Mouse (Mus musculus) right cerebral cortex, postnatal 36 days (tissue): ENCODE measurements at regions not wholly inside any gene's neighbourhood (a gene's known extent, or its start where the extent isn't known, plus 50 kb on each side); places are given as distances from the start of the nearest gene placed in this dataset.

Source experiments
- DNase-seq, 2 experiments: peaks; one replicate each; pipeline ENCODE4 v3.0.0; 2022; ENCODE audit warnings: low spot score in 2 of 2, mixed read lengths in 1 of 2

GRCm38 (mm10) chr2:166353447-166354111, 198.1 kb upstream of the Sulf2 start:
- no peak for DNase-seq

GRCm38 (mm10) chr2:166351984-166352383, 196.5 kb upstream of the Sulf2 start:
- DNase-seq = no peak

DNA sequence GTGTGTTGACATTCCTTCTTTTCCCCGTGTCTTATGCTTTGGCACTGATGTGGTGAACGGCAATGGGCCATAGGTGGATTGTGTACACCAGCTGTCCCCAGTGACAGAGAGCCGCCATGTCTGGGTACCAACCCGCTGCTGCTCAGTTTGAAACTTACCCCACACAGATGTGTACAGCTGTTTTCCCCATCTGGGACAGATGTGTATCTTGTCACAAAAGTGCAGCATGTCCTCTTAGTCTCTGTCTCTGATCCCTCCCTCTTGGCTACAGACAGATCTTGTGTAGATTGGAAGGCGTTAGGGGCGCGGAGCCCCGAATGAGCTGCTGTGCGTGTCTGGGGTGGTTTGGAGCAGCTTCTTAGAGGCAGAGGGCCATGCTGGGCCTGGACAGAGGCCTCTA, 196.1 kb upstream of the Sulf2 start:
- no peak for DNase-seq

GRCm38 (mm10) chr2:166348654-166349053, 193.2 kb upstream of the Sulf2 start:
- no peak for DNase-seq

- DNase-seq = no peak
Observed at GRCm38 (mm10) chr2:166346421-166347182, 191.1 kb upstream of the Sulf2 start.

GRCm38 (mm10) chr2:166343551-166344340, 188.3 kb upstream of the Sulf2 start:
- DNase-seq = no peak

- DNase-seq = peak; percentile 41 to 57
Observed at GRCm38 (mm10) chr2:166342407-166342806, 186.9 kb upstream of the Sulf2 start.

DNA sequence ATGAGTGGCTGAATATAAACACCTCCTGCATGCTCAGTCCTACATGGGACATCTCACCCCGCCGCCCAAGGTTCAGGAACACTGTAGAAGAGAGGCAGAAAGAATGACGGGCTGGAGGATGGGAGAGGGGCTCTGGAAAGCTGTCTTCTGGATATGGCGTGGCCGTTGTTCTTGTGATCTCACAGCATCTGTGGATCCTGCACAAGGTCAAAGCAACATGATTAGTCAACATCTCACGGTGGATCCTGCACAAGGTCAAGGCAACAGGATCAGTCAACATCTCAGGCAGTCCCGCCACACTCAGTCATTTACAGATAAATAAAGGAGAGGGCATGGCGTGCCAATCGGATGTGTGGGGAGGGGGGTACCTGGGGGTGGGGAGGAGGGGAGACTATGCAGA, 184.7 kb upstream of the Sulf2 start:
- DNase-seq = no peak

DNA sequence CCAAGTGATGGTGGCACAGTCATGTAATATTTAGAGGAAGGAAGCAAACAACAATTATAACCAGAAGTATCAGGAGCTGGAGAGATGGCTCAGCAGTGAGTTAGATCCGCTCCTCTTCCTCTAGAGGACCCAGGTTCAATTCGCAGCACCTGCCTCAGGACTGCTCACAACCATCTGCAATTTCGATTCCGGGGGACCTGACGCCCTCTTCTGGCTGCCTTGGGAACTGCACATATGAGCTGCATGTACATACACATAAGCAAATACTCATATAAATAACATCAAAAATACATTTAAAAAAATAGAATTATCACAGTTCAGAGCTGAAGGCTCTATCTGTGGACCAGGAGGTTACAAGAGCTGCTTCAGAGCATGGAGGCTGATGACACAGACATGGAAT, 184.0 kb upstream of the Sulf2 start:
- no peak for DNase-seq

DNA sequence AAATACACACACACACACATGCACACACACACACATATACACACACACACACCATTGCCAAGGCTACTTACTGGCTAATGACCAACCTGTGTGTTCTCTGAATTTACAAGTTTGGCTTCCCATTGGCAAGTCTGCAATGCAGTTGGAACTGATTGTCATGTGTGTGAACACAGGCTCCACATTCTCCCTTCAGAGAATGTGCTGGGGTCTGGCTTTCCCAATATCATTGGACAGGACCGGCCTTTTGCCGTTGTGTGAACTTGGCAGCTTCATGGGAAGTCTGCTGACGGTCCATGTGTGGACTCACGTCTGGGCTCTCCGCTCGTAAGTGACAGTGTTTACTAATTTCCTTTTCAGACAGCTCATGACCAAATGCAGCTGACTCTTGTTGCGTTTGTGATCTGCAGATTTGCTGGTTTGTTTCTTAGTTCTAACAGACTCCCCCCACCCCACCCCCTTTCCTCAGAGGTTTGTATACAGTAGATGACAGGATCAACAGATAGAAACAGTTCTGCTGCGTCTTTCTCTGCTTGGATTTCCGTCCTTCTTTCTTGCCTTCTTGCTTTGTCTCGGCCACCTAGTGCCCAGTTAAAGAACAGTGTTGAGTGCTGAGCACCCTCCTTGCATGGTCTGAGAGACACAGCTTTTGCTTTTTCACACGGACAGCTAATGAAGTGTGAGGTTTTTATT, 183.1 kb upstream of the Sulf2 start:
- no peak for DNase-seq

GRCm38 (mm10) chr2:166337666-166338065, 182.2 kb upstream of the Sulf2 start:
- no peak for DNase-seq

DNA sequence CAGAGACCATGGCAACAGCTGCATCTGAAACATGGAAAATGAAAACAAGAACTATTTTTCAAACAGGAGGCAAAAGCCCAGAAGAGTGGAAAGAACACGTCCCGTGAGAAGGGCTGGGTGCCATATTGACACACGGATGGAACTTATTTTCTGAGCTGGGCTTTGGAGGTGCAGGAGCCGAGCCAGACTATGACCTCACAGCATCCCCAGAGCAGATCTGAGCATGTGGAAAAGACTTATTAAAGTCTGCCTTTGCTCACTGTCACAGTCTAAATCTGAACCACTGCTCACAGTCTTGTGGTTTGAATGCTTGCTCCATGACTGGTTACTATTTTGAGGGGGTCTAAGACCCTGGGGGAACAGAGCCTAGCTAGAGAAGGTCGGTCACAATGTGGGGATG, 180.2 kb upstream of the Sulf2 start:
- no peak for DNase-seq

DNA sequence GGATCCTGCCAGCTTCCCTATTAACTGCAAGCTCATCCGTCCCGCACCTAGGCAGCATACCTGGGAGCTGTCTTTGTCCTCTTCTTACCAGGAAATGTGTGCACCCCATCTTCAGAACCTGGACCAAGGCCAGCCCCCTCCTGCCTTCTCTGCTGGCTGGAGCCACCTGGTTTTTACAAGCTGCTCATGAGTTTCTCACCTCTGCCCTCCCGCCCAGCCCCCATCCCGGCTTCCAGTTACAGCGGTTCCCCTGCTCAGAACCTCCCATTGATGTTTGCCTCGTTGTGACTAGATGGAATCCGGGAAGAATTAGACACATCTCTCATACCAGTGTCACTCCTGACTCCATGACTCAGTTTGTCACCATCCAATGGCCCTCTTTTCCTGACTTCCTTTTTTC, 179.1 kb upstream of the Sulf2 start:
- DNase-seq = no peak

DNA sequence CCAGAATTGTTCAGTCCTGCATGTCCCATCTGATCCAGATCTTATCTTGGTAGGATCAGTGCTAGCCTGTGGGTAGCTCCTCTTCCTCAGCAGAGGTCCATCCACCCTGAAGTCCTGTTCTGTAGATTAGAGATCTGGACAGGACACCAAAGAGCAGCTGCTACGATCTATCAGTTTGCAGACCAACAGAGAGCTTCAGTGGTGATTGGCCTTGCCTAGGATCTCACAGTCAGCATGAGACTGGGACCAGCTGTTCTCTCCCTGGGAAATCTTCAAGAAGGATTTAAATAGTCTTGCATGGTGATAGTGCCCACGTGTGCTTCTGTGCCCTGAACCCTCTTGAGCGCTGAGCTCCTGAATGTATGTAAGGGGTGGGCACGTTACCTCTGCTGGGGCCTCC, 178.4 kb upstream of the Sulf2 start:
- no peak for DNase-seq

- no peak for DNase-seq
Observed at GRCm38 (mm10) chr2:166332748-166333417, 177.4 kb upstream of the Sulf2 start.

- DNase-seq = no peak
Observed at GRCm38 (mm10) chr2:166331192-166331591, 175.7 kb upstream of the Sulf2 start.

GRCm38 (mm10) chr2:166330364-166330763, 174.9 kb upstream of the Sulf2 start:
- DNase-seq = no peak

GRCm38 (mm10) chr2:166329556-166330340, 174.3 kb upstream of the Sulf2 start:
- DNase-seq = no peak

GRCm38 (mm10) chr2:166326932-166327331, 171.5 kb upstream of the Sulf2 start:
- no peak for DNase-seq

GRCm38 (mm10) chr2:166324954-166325353, 169.5 kb upstream of the Sulf2 start:
- DNase-seq = no peak

DNA sequence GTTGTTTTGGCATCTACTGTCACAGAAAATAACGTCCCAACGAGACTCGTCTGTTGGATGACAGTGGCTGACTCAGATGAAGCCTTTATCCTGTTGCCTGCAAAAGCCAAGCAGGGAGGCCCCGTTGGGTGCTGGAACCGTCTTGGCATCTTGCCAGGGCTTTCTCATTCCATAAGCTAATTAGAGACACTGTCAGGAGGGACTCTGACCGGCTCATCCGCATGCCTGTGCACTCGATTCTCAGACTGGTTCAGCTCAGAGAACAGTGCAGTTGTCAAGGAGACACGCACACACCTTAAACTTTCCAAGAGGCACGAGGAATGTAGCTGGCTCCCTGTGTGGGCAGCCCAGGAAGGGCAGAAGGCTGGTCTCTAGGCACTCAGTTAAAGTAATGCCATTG, 169.0 kb upstream of the Sulf2 start:
- DNase-seq = no peak
